9 mouse cellular contexts compared by ENCODE assay signal in genomic region chr16:93608731-93609130, GRCm38 (mm10). TPM values are rescaled to one million over a fixed set of nuclear protein-coding genes. Genes with fewer than 3 reads are reported as not detected.
DNase-seq lines count a peak whose midpoint lies in the region; ATAC-seq and TF ChIP-seq lines count a peak whose summit lies in the region.
"Had no signal": no experiment of that assay in that cellular context is flagged by ENCODE, and none has a peak within 500 bp of the region (broad histone marks: within the 10 kb centered on the region; RNA-seq: fewer than 3 reads in every experiment).

No protein-coding gene starts in this region.

- TF ChIP-seq CTCF in cerebellum, adult 2 months (IDR thresholded peaks at IDR 0.05; ENCODE audit: borderline replicate concordance, insufficient read depth, low read depth, low read length) = no peak

- H3K4me2 ChIP-seq in hindbrain, embryonic 12.5 days (replicated peaks) = peak overlapping the region; percentile 76

- WGBS in hindbrain, embryonic 12.5 days = 76% methylated on average over 8 of the region's 8 CpGs
- WGBS in midbrain, embryonic 10.5 days = 78% methylated on average over 8 of the region's 8 CpGs
- WGBS in cerebellum, adult 2 months = 73% methylated on average over 8 of the region's 8 CpGs

- H3K27me3 ChIP-seq in hindbrain, embryonic 12.5 days = no peaks in the 10 kb centered on the region; the same call in 1 of the 2 replicates
- peaks cover 6% of the 10 kb centered on the region for H3K27me3 ChIP-seq in midbrain, embryonic 10.5 days (ENCODE audit: low read depth, poor library complexity, severe bottlenecking)
- H3K27me3 ChIP-seq in cerebellum, adult 2 months (ENCODE audit: control insufficient read depth, insufficient read depth, low read length) = no peaks in the 10 kb centered on the region

- H3K4me3 ChIP-seq in hindbrain, embryonic 12.5 days = peak overlapping the region; percentile 70
- H3K4me3 ChIP-seq in midbrain, embryonic 10.5 days = peak overlapping the region; percentile 74
- no peak overlapping the region for H3K4me3 ChIP-seq in cerebellum, adult 2 months (replicated peaks; ENCODE audit: insufficient read depth, low read depth, low read length)

- H3K36me3 ChIP-seq in hindbrain, embryonic 12.5 days = peaks cover 23% of the 10 kb centered on the region
- peaks cover 26% of the 10 kb centered on the region for H3K36me3 ChIP-seq in midbrain, embryonic 10.5 days

- H3K4me1 ChIP-seq in hindbrain, embryonic 12.5 days = peaks cover 26% of the 10 kb centered on the region
- peaks cover 37% of the 10 kb centered on the region for H3K4me1 ChIP-seq in midbrain, embryonic 10.5 days
- no peaks in the 10 kb centered on the region for H3K4me1 ChIP-seq in cerebellum, adult 2 months (ENCODE audit: control insufficient read depth, insufficient read depth, low read length)

- DNase-seq in heart, adult 11 months = peak; percentile 76
- no peak for DNase-seq in heart, adult 9 months (ENCODE audit: low spot score in 2 of 2)
- DNase-seq in ES-CJ7 (ENCODE audit: low read depth, low spot score) = peak; percentile 3
- no peak for DNase-seq in midbrain, embryonic 10.5 days (ENCODE audit: low spot score)
- no peak for DNase-seq in cerebellum, adult 2 months
- DNase-seq in embryo, embryonic 11 days = no peak
- DNase-seq in cerebellum, adult 9-11 months = no peak

- H3K27ac ChIP-seq in hindbrain, embryonic 12.5 days = no peak overlapping the region
- no peak overlapping the region for H3K27ac ChIP-seq in midbrain, embryonic 10.5 days (replicated peaks)
- no peak overlapping the region for H3K27ac ChIP-seq in cerebellum, adult 2 months (ENCODE audit: insufficient read depth, low read length)
- H3K27ac ChIP-seq: macrophage had no signal

- H3K9me3 ChIP-seq in hindbrain, embryonic 12.5 days (replicated peaks) = no peaks in the 10 kb centered on the region
- H3K9me3 ChIP-seq in midbrain, embryonic 10.5 days (replicated peaks) = no peaks in the 10 kb centered on the region

- H3K9ac ChIP-seq in hindbrain, embryonic 12.5 days = peak overlapping the region; percentile 78; the same call in 1 of the 2 replicates

- ATAC-seq in hindbrain, embryonic 12.5 days (ENCODE audit: low FRiP score) = no peak

- TF ChIP-seq POLR2A in cerebellum, adult 2 months (IDR thresholded peaks at IDR 0.05; ENCODE audit: borderline replicate concordance, insufficient read depth, low read length) = no peak

RNA-seq across cellular contexts. Expression of gene Cbr1, which starts 3.1 kb away (rescaled TPM):
- polyA plus RNA-seq in hindbrain, embryonic 12.5 days (2016; fragmentation: Nextera tagmentation; extraction: Ambion mirVana) = 122 and 125 TPM in 2 replicates
- polyA plus RNA-seq in midbrain, embryonic 10.5 days (2016; fragmentation: Nextera tagmentation; extraction: Ambion mirVana) = 82.1 and 84.6 TPM in 2 replicates
- 121 and 129 TPM in 2 replicates for polyA plus RNA-seq in cerebellum, adult 2 months (2012; rRNA removed)

RNA-seq across cellular contexts. Expression of gene Setd4, which starts 4.9 kb away (rescaled TPM):
- 14.3 and 16.5 TPM in 2 replicates for polyA plus RNA-seq in hindbrain, embryonic 12.5 days (2016; fragmentation: Nextera tagmentation; extraction: Ambion mirVana)
- 13.0 and 14.5 TPM in 2 replicates for polyA plus RNA-seq in midbrain, embryonic 10.5 days (2016; fragmentation: Nextera tagmentation; extraction: Ambion mirVana)
- polyA plus RNA-seq in cerebellum, adult 2 months (2012; rRNA removed) = 15.7 and 16.3 TPM in 2 replicates

RNA-seq across cellular contexts. Expression of gene Gm5678, which starts 19.2 kb away (rescaled TPM):
- not detected in 2 replicates for polyA plus RNA-seq in hindbrain, embryonic 12.5 days (2016; fragmentation: Nextera tagmentation; extraction: Ambion mirVana)
- not detected in 2 replicates for polyA plus RNA-seq in midbrain, embryonic 10.5 days (2016; fragmentation: Nextera tagmentation; extraction: Ambion mirVana)
- polyA plus RNA-seq in cerebellum, adult 2 months (2012; rRNA removed) = 0.11 TPM in 1 of 2 replicates, not detected in the other
- polyA plus RNA-seq: macrophage had no signal

Comparison
In these comparisons a context has a peak if more than half of its experiments do, and no peak if none do; other contexts are left out.
1. DNase-seq: peak in heart, adult 11 months (single experiment) and ES-CJ7 (single experiment); none in heart, adult 9 months (0 of 2), midbrain, embryonic 10.5 days (single experiment), cerebellum, adult 2 months (0 of 2), embryo, embryonic 11 days (single experiment) and cerebellum, adult 9-11 months (single experiment).